Mouse (Mus musculus) megakaryocyte, embryonic 14.5 days (primary cell): ENCODE measurements around the gene Snx10. TPM values are rescaled to one million over a fixed set of nuclear protein-coding genes. Genes with fewer than 3 reads are reported as not detected.
A peak's percentile ranks its signal among the peaks of the same experiment; 100 is the strongest.
"Not testable (repeated sequence)": the region's sequence is repeated elsewhere in the genome, so short reads cannot be mapped to it uniquely, and the experiment has no call there.

Experiments used
- H3K27me3 ChIP-seq: replicated peaks from 2 replicates; pipeline ENCODE3; 2012; ENCODE audit warnings: inconsistent platforms
- H3K36me3 ChIP-seq: replicated peaks from 2 replicates; pipeline ENCODE3; 2012; ENCODE audit warnings: low read length, inconsistent platforms, mixed read lengths
- H3K4me1 ChIP-seq: 2 replicates; pipeline ENCODE4 v1.6.1; 2012; ENCODE audit warnings: inconsistent platforms
- H3K4me3 ChIP-seq: replicated peaks from 2 replicates; pipeline ENCODE3; 2012; ENCODE audit warnings: moderate library complexity, mild to moderate bottlenecking, inconsistent platforms
- H3K9me3 ChIP-seq: 2 replicates; pipeline ENCODE4 v1.6.1; 2012; ENCODE audit warnings: inconsistent platforms
- FLI1 ChIP-seq: IDR thresholded peaks from 2 replicates; pipeline ENCODE4 v1.6.1; 2012; ENCODE audit warnings: low read length, inconsistent platforms, mixed read lengths
- GATA1 ChIP-seq: IDR thresholded peaks from 3 replicates; pipeline ENCODE4 v1.6.1; 2012; ENCODE audit warnings: mixed read lengths, low read length, inconsistent platforms, borderline replicate concordance
- polyA plus RNA-seq: library from polyadenylated mRNA; stranded (reverse); fragments of >175 nt; gene quantifications from 2 replicates; pipeline ENCODE4 v1.2.3, GENCODE M21; 2012; ENCODE audit warnings: low replicate concordance; ENCODE audit not compliant: insufficient read depth

Snx10 gene
- 2.4 TPM in 1 of 2 replicates, not detected in the other for polyA plus RNA-seq

GRCm38 (mm10) chr6:51523807-51524320 is at the start of gene Snx10:
Snx10 (plus strand) TSS chr6:51523901.
- Histone ChIP-seq H3K36me3 (no peaks in the 10 kb centered on the region), H3K27me3 (peaks cover 27% of the 10 kb centered on the region), H3K4me1 (peaks cover 20% of the 10 kb centered on the region), H3K4me3 (peak within 1 kb of the TSS; percentile 91), H3K9me3 (no peaks in the 10 kb centered on the region)
- TF ChIP-seq FLI1 (no peak), GATA1 (no peak)

DNA sequence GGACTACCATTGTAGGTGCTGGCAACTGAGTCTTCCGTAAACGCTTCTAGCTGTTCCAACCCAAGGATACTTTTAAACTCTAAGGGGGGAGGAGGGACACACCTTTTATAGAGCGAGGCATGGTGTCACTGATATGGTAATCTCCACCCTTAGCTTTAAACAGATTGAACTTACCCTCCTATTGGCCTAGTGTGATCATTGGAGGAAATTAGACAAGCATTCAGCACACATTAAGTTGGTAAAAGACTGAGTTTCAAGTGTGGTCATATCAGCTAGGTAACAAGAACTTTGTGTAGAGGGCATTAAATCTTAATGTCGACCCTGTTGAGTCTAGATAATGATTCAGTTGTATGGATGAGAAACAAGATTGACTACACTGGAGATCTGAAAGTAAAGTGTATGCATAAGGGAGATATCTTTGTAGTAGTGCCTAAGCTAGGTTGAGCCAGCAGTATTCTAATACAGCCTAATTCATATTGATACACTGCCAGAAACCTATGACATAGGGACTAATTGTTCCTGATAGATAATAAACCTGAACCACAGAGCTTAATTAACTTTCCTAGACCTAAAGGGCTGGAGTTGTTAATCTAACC is 44.5 kb upstream of the Snx10 start:
- Histone ChIP-seq H3K4me1 (peaks cover 6% of the 10 kb centered on the region; the same call in 1 of the 2 replicates), H3K27me3 (no peaks in the 10 kb centered on the region), H3K36me3 (peaks cover 87% of the 10 kb centered on the region), H3K9me3 (no peaks in the 10 kb centered on the region), H3K4me3 (no peak overlapping the region)
- TF ChIP-seq FLI1 (no peak), GATA1 (no peak)

- no peaks in the 10 kb centered on the region for H3K9me3 ChIP-seq
- peaks cover 18% of the 10 kb centered on the region for H3K4me1 ChIP-seq
- H3K36me3 ChIP-seq = peaks cover 66% of the 10 kb centered on the region
- TF ChIP-seq FLI1 (no peak), GATA1 (no peak)
- H3K27me3 ChIP-seq = no peaks in the 10 kb centered on the region
- no peak overlapping the region for H3K4me3 ChIP-seq
These were observed 42.2 kb upstream of the Snx10 start for GRCm38 (mm10) chr6:51481548-51481947.

DNA sequence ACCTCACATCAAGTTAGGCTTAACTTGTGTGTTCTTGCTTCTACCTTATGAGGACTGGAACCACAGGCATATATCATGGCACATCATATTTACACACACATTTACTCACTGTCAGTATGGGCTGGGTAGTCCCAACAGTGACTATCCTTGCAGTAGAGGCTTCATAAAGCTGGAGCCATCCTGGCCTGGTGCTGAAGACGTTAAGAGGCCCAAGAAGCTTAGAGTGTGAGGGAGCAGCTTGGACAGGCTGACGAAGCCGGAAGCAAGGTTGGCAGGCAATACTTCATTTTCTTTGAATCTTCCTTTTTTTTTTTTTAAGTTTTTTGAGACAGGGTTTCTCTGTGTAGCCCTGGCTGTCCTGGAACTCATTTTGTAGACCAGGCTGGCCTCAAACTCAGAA is 39.8 kb upstream of the Snx10 start:
- no peak for TF ChIP-seq GATA1
- no peak for TF ChIP-seq FLI1
- peaks cover 19% of the 10 kb centered on the region for H3K4me1 ChIP-seq
- H3K36me3 ChIP-seq = peaks cover 56% of the 10 kb centered on the region
- H3K27me3 ChIP-seq = no peaks in the 10 kb centered on the region
- no peak overlapping the region for H3K4me3 ChIP-seq
- H3K9me3 ChIP-seq = peaks cover 22% of the 10 kb centered on the region

DNA sequence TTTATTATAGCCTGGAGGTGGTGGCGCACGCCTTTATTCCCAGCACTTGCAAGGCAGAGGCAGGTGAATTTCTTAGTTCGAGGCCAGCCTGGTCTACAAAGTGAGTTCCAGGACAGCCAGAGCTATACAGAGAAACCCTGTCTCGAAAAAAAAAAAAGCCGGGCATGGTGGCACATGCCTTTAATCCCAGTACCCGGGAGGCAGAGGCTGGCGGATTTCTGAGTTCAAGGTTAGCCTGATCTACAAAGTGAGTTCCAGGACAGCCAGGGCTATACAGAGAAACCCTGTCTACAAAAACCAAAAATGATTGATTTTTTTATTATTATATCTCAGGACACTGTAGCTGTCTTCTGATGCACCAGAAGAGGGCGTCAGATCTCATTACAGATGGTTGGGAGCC is 39.1 kb upstream of the Snx10 start:
- H3K4me3 ChIP-seq, H3K27me3 ChIP-seq: not testable (repeated sequence)
- Histone ChIP-seq H3K36me3 (peaks cover 49% of the 10 kb centered on the region), H3K9me3 (peaks cover 28% of the 10 kb centered on the region), H3K4me1 (peaks cover 16% of the 10 kb centered on the region)

DNA sequence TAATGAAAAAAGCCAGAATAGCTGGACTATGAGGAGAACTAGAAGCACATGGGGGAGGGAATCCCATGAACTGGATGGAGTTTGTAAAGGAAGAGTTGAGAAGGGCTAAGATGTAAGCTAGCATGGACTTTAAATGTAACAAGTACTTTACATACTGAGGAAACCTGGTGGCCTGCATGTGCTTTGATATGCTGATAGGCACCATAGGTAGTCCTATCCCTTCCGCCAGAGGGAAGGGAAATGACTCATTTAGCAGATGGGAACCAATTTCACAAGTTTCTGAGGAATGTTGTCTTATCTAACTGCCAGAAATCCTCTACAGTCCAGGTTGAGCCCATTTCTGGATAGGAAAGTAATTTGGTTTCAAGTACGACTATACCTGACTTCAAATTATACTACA is 38.1 kb upstream of the Snx10 start:
- no peak for TF ChIP-seq GATA1
- no peak for TF ChIP-seq FLI1
- peaks cover 32% of the 10 kb centered on the region for H3K9me3 ChIP-seq
- H3K4me1 ChIP-seq = peaks cover 16% of the 10 kb centered on the region
- H3K36me3 ChIP-seq = peaks cover 38% of the 10 kb centered on the region
- no peaks in the 10 kb centered on the region for H3K27me3 ChIP-seq
- H3K4me3 ChIP-seq = no peak overlapping the region

- Histone ChIP-seq H3K36me3 (peaks cover 33% of the 10 kb centered on the region), H3K9me3 (peaks cover 32% of the 10 kb centered on the region), H3K4me1 (peaks cover 16% of the 10 kb centered on the region), H3K4me3 (no peak overlapping the region), H3K27me3 (no peaks in the 10 kb centered on the region)
- TF ChIP-seq GATA1 (no peak), FLI1 (no peak)
These were observed 37.5 kb upstream of the Snx10 start for GRCm38 (mm10) chr6:51486076-51486710.

- peaks cover 33% of the 10 kb centered on the region for H3K9me3 ChIP-seq
- no peaks in the 10 kb centered on the region for H3K27me3 ChIP-seq
- H3K4me3 ChIP-seq = peak overlapping the region; percentile 20
- peaks cover 16% of the 10 kb centered on the region for H3K4me1 ChIP-seq
- TF ChIP-seq FLI1 (no peak), GATA1 (no peak)
- peaks cover 28% of the 10 kb centered on the region for H3K36me3 ChIP-seq
These were observed 37.0 kb upstream of the Snx10 start for GRCm38 (mm10) chr6:51486731-51487130.

DNA sequence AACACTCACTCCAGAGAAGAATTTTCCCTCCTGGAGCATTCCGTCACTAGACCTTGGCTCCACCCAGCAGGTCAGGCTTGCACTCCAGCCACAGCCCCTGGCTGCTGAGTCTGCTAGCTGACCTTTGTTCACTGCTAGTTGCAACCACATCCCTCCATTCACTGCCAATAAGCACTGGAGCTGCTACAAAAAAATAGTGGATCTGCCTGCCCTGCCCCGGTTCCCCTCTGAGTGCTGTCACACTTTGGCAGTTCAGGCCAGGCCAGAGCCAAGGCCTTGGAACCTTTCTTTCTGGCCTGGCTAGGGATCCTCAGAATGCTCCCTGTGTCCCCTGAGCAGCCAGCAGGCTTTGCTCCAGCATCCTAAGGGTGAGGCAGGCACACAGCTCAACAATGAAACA is 33.9 kb upstream of the Snx10 start:
- Histone ChIP-seq H3K9me3 (peaks cover 35% of the 10 kb centered on the region), H3K4me1 (peaks cover 19% of the 10 kb centered on the region), H3K4me3 (no peak overlapping the region), H3K36me3 (peaks cover 12% of the 10 kb centered on the region), H3K27me3 (no peaks in the 10 kb centered on the region)
- TF ChIP-seq GATA1 (no peak), FLI1 (no peak)

DNA sequence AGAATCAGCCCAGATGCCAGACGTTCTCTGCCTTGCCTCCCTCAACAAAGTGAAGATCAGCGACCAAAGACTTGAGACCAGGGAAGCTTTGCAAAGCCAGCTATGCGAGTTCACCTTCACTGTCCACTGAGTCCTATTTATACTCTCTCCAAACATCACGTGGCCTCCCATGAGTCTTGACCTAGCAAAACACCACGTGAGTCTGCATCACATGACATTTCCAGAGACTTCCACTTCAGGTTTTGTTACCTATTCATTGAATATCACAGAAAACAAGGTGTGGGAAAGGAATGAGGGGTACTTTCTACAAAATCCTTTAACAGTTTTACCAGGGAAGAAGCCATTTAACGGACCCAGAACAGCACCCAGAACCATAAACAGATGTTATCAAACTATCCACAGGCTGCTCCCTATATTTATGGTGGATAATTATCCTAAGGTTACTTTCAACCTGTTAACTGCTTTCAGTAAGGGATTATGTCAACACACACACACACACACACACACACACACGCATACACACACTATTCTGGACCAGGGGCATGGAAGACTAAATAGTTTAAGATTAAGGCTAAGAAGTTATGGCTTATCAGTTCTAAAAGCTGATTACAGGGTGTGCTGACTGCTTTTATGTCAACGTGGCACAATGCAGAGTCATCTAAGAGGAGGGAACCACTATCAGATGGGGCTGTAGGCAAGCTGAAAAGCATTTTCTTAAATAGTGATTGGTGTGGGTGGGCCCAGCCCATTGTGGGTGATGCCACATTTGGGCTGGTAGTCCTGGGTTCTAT is 26.2 kb upstream of the Snx10 start:
- TF ChIP-seq FLI1 = no peak
- TF ChIP-seq GATA1 = no peak
- no peak overlapping the region for H3K4me3 ChIP-seq
- peaks cover 16% of the 10 kb centered on the region for H3K9me3 ChIP-seq
- H3K36me3 ChIP-seq = no peaks in the 10 kb centered on the region
- H3K4me1 ChIP-seq = peaks cover 5% of the 10 kb centered on the region; the same call in 1 of the 2 replicates
- H3K27me3 ChIP-seq = peaks cover 3% of the 10 kb centered on the region
